Mouse (Mus musculus) neural tube, embryonic 15.5 days (tissue): Measurements from ENCODE around the gene Pitpnb. TPM values are rescaled to one million over a fixed set of nuclear protein-coding genes. Genes with fewer than 3 reads are reported as not detected.

Source experiments
- ATAC-seq: fragments of 200-750 bp; cut with Nextera tagmentation; 2 replicates; pipeline ENCODE4 v1.8.0; 2017; ENCODE audit warnings: mild to moderate bottlenecking, moderate TSS enrichment, moderate library complexity; ENCODE audit not compliant: low FRiP score
- H3K27ac ChIP-seq: fragments of 300-500 bp; sonication (generic); replicated peaks from 2 replicates; pipeline ENCODE4 v1.5.1; 2015; ENCODE audit warnings: mild to moderate bottlenecking, inconsistent platforms
- H3K27me3 ChIP-seq: fragments of 300-500 bp; sonication (generic); replicated peaks from 2 replicates; pipeline ENCODE4 v1.6.1; 2015; ENCODE audit warnings: inconsistent platforms
- H3K36me3 ChIP-seq: fragments of 300-500 bp; sonication (generic); 2 replicates; pipeline ENCODE4 v1.6.1; 2015; ENCODE audit warnings: inconsistent platforms
- H3K4me1 ChIP-seq: fragments of 300-500 bp; sonication (generic); 2 replicates; pipeline ENCODE4 v1.6.1; 2015; ENCODE audit warnings: inconsistent platforms
- H3K4me2 ChIP-seq: fragments of 300-500 bp; sonication (generic); 2 replicates; pipeline ENCODE4 v1.6.1; 2015; ENCODE audit warnings: inconsistent platforms, mild to moderate bottlenecking, moderate library complexity
- H3K4me3 ChIP-seq: fragments of 300-500 bp; sonication (generic); replicated peaks from 2 replicates; pipeline ENCODE4 v1.5.1; 2015; ENCODE audit warnings: mild to moderate bottlenecking, inconsistent platforms
- H3K9ac ChIP-seq: fragments of 300-500 bp; sonication (generic); replicated peaks from 2 replicates; pipeline ENCODE4 v1.6.1; 2015; ENCODE audit warnings: mild to moderate bottlenecking, inconsistent platforms
- H3K9me3 ChIP-seq: fragments of 300-500 bp; sonication (generic); replicated peaks from 2 replicates; pipeline ENCODE4 v1.6.1; 2016; ENCODE audit warnings: inconsistent platforms
- WGBS: fragments of 180-500 bp; shearing (Covaris S2); methylation state at CpG from one replicate; pipeline ENCODE4 v1.1.7; 2015; ENCODE audit warnings: mixed read lengths; 5-methylcytosine and 5-hydroxymethylcytosine counted together
- polyA plus RNA-seq: library from polyadenylated mRNA; unstranded; fragments of >200 nt; fragmentation: Nextera tagmentation; extraction: Ambion mirVana; gene quantifications from 2 replicates; pipeline ENCODE4 v1.2.1, GENCODE M21; 2015

Pitpnb gene
- polyA plus RNA-seq, 1 experiment from 2014 or later: 95.8 TPM

- Histone ChIP-seq H3K27ac (no peak overlapping the region), H3K27me3 (no peaks in the 10 kb centered on the region), H3K4me2 (no peak overlapping the region), H3K9me3 (no peaks in the 10 kb centered on the region), H3K4me3 (no peak overlapping the region), H3K36me3 (peaks cover 69% of the 10 kb centered on the region), H3K4me1 (no peaks in the 10 kb centered on the region), H3K9ac (no peak overlapping the region)
- WGBS: 79% methylated on average over 7 of the region's 7 CpGs
- no peak for ATAC-seq
Observed at GRCm38 (mm10) chr5:111378126-111378993, 47.8 kb downstream of the Pitpnb start.

- Histone ChIP-seq H3K9ac (no peak overlapping the region), H3K9me3 (no peaks in the 10 kb centered on the region), H3K4me1 (no peaks in the 10 kb centered on the region), H3K27me3 (no peaks in the 10 kb centered on the region), H3K36me3 (peaks cover 69% of the 10 kb centered on the region), H3K4me2 (no peak overlapping the region), H3K27ac (no peak overlapping the region), H3K4me3 (no peak overlapping the region)
- WGBS: 82% methylated on average over 5 of the region's 5 CpGs
- ATAC-seq: no peak
Observed at GRCm38 (mm10) chr5:111383335-111383734, 52.8 kb downstream of the Pitpnb start.

GRCm38 (mm10) chr5:111390911-111391310, 60.3 kb downstream of the Pitpnb start:
- Histone ChIP-seq H3K9me3 (no peaks in the 10 kb centered on the region), H3K9ac (no peak overlapping the region), H3K4me3 (no peak overlapping the region), H3K27me3 (no peaks in the 10 kb centered on the region), H3K27ac (no peak overlapping the region), H3K36me3 (peaks cover 21% of the 10 kb centered on the region; the same call in 1 of the 2 replicates), H3K4me2 (no peak overlapping the region), H3K4me1 (peaks cover 36% of the 10 kb centered on the region)
- 78% methylated on average over 10 of the region's 10 CpGs for WGBS
- ATAC-seq: no peak

GRCm38 (mm10) chr5:111391485-111391884, 60.9 kb downstream of the Pitpnb start:
- Histone ChIP-seq H3K36me3 (peaks cover 18% of the 10 kb centered on the region; the same call in 1 of the 2 replicates), H3K27me3 (no peaks in the 10 kb centered on the region), H3K9ac (no peak overlapping the region), H3K27ac (no peak overlapping the region), H3K4me3 (no peak overlapping the region), H3K4me2 (no peak overlapping the region), H3K9me3 (no peaks in the 10 kb centered on the region), H3K4me1 (peaks cover 42% of the 10 kb centered on the region)
- 89% methylated on average over 6 of the region's 6 CpGs for whole genome bisulfite sequencing
- no peak for ATAC-seq

- H3K27me3 ChIP-seq: no peaks in the 10 kb centered on the region
- no peak overlapping the region for H3K4me3 ChIP-seq
- peak overlapping the region; percentile 46 for H3K4me2 ChIP-seq
- 5% methylated on average over 17 of the region's 17 CpGs for WGBS
- peak overlapping the region; percentile 80 for H3K27ac ChIP-seq
- 0 out of 2 replicates have a peak, but pooled peaks cover 4% of the 10 kb centered on the region for H3K36me3 ChIP-seq
- ATAC-seq: peak; percentile 72
- H3K9ac ChIP-seq: 0 out of 2 replicates have a peak overlapping the region, but pooled peaks have one; percentile 14
- no peaks in the 10 kb centered on the region for H3K9me3 ChIP-seq
- peaks cover 50% of the 10 kb centered on the region for H3K4me1 ChIP-seq
Observed at GRCm38 (mm10) chr5:111393346-111394197, 63.0 kb downstream of the Pitpnb start.

- no peaks in the 10 kb centered on the region for H3K36me3 ChIP-seq
- peak; percentile 48; the same call in 1 of the 2 replicates for ATAC-seq
- no peaks in the 10 kb centered on the region for H3K27me3 ChIP-seq
- no peak overlapping the region for H3K4me3 ChIP-seq
- WGBS: 5% methylated on average over 15 of the region's 15 CpGs
- 0 out of 2 replicates have a peak overlapping the region, but pooled peaks have one; percentile 14 for H3K9ac ChIP-seq
- H3K4me1 ChIP-seq: peaks cover 50% of the 10 kb centered on the region
- peak overlapping the region; percentile 80 for H3K27ac ChIP-seq
- H3K9me3 ChIP-seq: no peaks in the 10 kb centered on the region
- peak overlapping the region; percentile 46 for H3K4me2 ChIP-seq
Observed at GRCm38 (mm10) chr5:111394198-111395053, 63.9 kb downstream of the Pitpnb start.

- Histone ChIP-seq H3K9me3 (no peaks in the 10 kb centered on the region), H3K4me1 (peaks cover 49% of the 10 kb centered on the region), H3K27ac (no peak overlapping the region), H3K9ac (no peak overlapping the region), H3K4me3 (no peak overlapping the region), H3K27me3 (no peaks in the 10 kb centered on the region), H3K4me2 (no peak overlapping the region), H3K36me3 (no peaks in the 10 kb centered on the region)
- ATAC-seq: no peak
- 51% methylated on average over 10 of the region's 10 CpGs for WGBS
Observed at GRCm38 (mm10) chr5:111395771-111396170, 65.2 kb downstream of the Pitpnb start.

GRCm38 (mm10) chr5:111396199-111396598, 65.6 kb downstream of the Pitpnb start:
- WGBS: 91% methylated on average over 4 of the region's 4 CpGs
- no peaks in the 10 kb centered on the region for H3K36me3 ChIP-seq
- H3K4me2 ChIP-seq: no peak overlapping the region
- ATAC-seq: no peak
- no peak overlapping the region for H3K9ac ChIP-seq
- H3K9me3 ChIP-seq: no peaks in the 10 kb centered on the region
- H3K4me3 ChIP-seq: no peak overlapping the region
- peaks cover 3% of the 10 kb centered on the region; the same call in 1 of the 2 replicates for H3K27me3 ChIP-seq
- peaks cover 46% of the 10 kb centered on the region for H3K4me1 ChIP-seq
- no peak overlapping the region for H3K27ac ChIP-seq

- H3K4me3 ChIP-seq: no peak overlapping the region
- no peak overlapping the region for H3K27ac ChIP-seq
- H3K4me2 ChIP-seq: no peak overlapping the region
- no peaks in the 10 kb centered on the region for H3K9me3 ChIP-seq
- no peaks in the 10 kb centered on the region for H3K36me3 ChIP-seq
- peaks cover 36% of the 10 kb centered on the region for H3K4me1 ChIP-seq
- no peak overlapping the region for H3K9ac ChIP-seq
- no peak for ATAC-seq
- peaks cover 6% of the 10 kb centered on the region; the same call in 1 of the 2 replicates for H3K27me3 ChIP-seq
- WGBS: 60% methylated on average over 4 of the region's 4 CpGs
Observed at GRCm38 (mm10) chr5:111398471-111398870, 67.9 kb downstream of the Pitpnb start.

- Histone ChIP-seq H3K27ac (no peak overlapping the region), H3K36me3 (no peaks in the 10 kb centered on the region), H3K27me3 (peaks cover 6% of the 10 kb centered on the region; the same call in 1 of the 2 replicates), H3K4me2 (no peak overlapping the region), H3K9me3 (no peaks in the 10 kb centered on the region), H3K4me3 (no peak overlapping the region), H3K4me1 (peaks cover 28% of the 10 kb centered on the region), H3K9ac (no peak overlapping the region)
- no peak for ATAC-seq
- 81% methylated on average over 4 of the region's 4 CpGs for WGBS
Observed at GRCm38 (mm10) chr5:111399271-111399670, 68.7 kb downstream of the Pitpnb start.
